Mouse (Mus musculus) heart, adult 2 months (tissue): ENCODE data around the gene Ctsg.

ENCODE experiments used
- CTCF ChIP-seq: fragments of 200-600 bp; IDR thresholded peaks from 2 replicates; pipeline ENCODE4 v1.8.1; 2022; ENCODE audit warnings: antibody characterized with exemption, mild to moderate bottlenecking, moderate library complexity
- EP300 ChIP-seq: fragments of 200-500 bp; IDR thresholded peaks from 2 replicates; pipeline ENCODE4 v1.6.1; 2011; ENCODE audit warnings: low read depth, low read length, control low read depth; ENCODE audit not compliant: insufficient read depth
- POLR2A ChIP-seq: fragments of 200-500 bp; IDR thresholded peaks from 2 replicates; pipeline ENCODE4 v1.6.1; 2011; ENCODE audit warnings: mild to moderate bottlenecking, low read depth, low read length, control low read depth; ENCODE audit not compliant: insufficient read depth

DNA sequence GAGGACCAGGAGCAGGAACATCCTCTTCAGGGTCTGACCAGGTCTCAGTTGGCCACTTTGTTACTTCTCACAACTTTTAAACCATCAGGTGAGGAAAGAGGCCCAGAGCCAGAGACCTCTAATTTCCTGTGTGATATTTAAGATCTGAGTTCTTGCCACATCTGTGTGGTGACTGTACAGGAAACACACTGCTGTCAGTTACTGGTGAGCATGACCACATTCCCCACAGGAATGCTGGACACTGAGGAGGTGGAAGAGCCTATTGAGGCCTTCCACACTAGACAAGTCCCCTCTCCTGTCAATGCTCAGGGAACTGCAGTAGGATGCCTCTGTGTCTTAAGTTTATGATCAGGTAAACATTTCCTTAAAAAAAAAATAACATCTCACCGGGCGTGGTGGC is 17.2 kb downstream of the Ctsg start, which contains the start of gene Mcpt8:
- TF ChIP-seq CTCF: no peak
- TF ChIP-seq EP300: no peak
- TF ChIP-seq POLR2A: no peak
